Mouse (Mus musculus) CH12.LX (cell line): ENCODE results near the gene Nacc1.

Experiments used
- CHD2 ChIP-seq: IDR thresholded peaks from 2 replicates; pipeline ENCODE4 v1.6.1; 2011; ENCODE audit warnings: low read length, improper control_type of control experiment
- CTCF ChIP-seq, 2 experiments: IDR thresholded peaks in 1 of 2; conservative IDR thresholded peaks in 1 of 2; 2 replicates each; pipeline ENCODE4 v1.5.1; 2011 to 2012; ENCODE audit warnings: low read depth in 2 of 2, low read length in 2 of 2, improper control_type of control experiment in 1 of 2, inconsistent platforms in 1 of 2, mild to moderate bottlenecking in 1 of 2, moderate library complexity in 1 of 2
- JUN ChIP-seq: IDR thresholded peaks from 2 replicates; pipeline ENCODE4 v1.6.1; 2011; ENCODE audit warnings: low read depth, mild to moderate bottlenecking, low read length, improper control_type of control experiment, moderate library complexity; ENCODE audit not compliant: insufficient read depth
- NELFE ChIP-seq: IDR thresholded peaks from 2 replicates; pipeline ENCODE4 v1.6.1; 2011; ENCODE audit warnings: low read depth, low read length, improper control_type of control experiment
- NRF1 ChIP-seq: IDR thresholded peaks from 2 replicates; pipeline ENCODE4 v1.6.1; 2014; ENCODE audit warnings: low read depth, mild to moderate bottlenecking, inconsistent platforms, low read length, improper control_type of control experiment, moderate library complexity
- POLR2A ChIP-seq: IDR thresholded peaks from 2 replicates; pipeline ENCODE4 v1.6.1; 2011; ENCODE audit warnings: low read depth, mild to moderate bottlenecking, improper control_type of control experiment, low read length
- RCOR1 ChIP-seq: conservative IDR thresholded peaks from 2 replicates; pipeline ENCODE4 v1.6.1; 2012; ENCODE audit warnings: low read depth, mild to moderate bottlenecking, inconsistent platforms, low read length, improper control_type of control experiment
- USF1 ChIP-seq: IDR thresholded peaks from 2 replicates; pipeline ENCODE4 v1.6.1; 2014; ENCODE audit warnings: low read depth, mild to moderate bottlenecking, inconsistent platforms, low read length, improper control_type of control experiment

GRCm38 (mm10) chr8:84668081-84668480 is 19.6 kb downstream of the Nacc1 start:
- TF ChIP-seq CHD2 (no peak), USF1 (no peak), CTCF (conservative IDR thresholded peaks at IDR 0.05 in 1 of 2, IDR thresholded peaks at IDR 0.05 in 1 of 2; ENCODE audit: low read depth in 2 of 2, low read length in 2 of 2) (no peak), NELFE (no peak), JUN (no peak), NRF1 (no peak), POLR2A (no peak), RCOR1 (no peak)
